Mouse (Mus musculus) embryonic facial prominence, embryonic 10.5 days (tissue): Measurements from ENCODE around the gene Hjurp. TPM values are rescaled to one million over a fixed set of nuclear protein-coding genes. Genes with fewer than 3 reads are reported as not detected.
A peak's percentile ranks its signal among the peaks of the same experiment; 100 is the strongest.

Experiments used
- DNase-seq: peaks from one replicate; pipeline ENCODE4 v3.0.0-alpha.2; 2017; ENCODE audit warnings: low spot score
- H3K27ac ChIP-seq: fragments of 300-500 bp; sonication (generic); replicated peaks from 2 replicates; pipeline ENCODE4 v1.5.1; 2016; ENCODE audit warnings: mild to moderate bottlenecking
- H3K27me3 ChIP-seq: fragments of 300-500 bp; sonication (generic); replicated peaks from 2 replicates; pipeline ENCODE4 v1.6.1; 2016; ENCODE audit warnings: low read depth, mild to moderate bottlenecking; ENCODE audit not compliant: poor library complexity, severe bottlenecking
- H3K36me3 ChIP-seq: fragments of 300-500 bp; sonication (generic); replicated peaks from 2 replicates; pipeline ENCODE4 v1.6.1; 2016; ENCODE audit warnings: mild to moderate bottlenecking, moderate library complexity
- H3K4me1 ChIP-seq: fragments of 300-500 bp; sonication (generic); 2 replicates; pipeline ENCODE4 v1.6.1; 2016
- H3K4me3 ChIP-seq: fragments of 300-500 bp; sonication (generic); 2 replicates; pipeline ENCODE4 v1.5.1; 2016; ENCODE audit warnings: mild to moderate bottlenecking, moderate library complexity
- H3K9me3 ChIP-seq: fragments of 300-500 bp; sonication (generic); 2 replicates; pipeline ENCODE4 v1.6.1; 2016; ENCODE audit warnings: mild to moderate bottlenecking
- WGBS: fragments of 180-500 bp; shearing (Covaris S2); methylation state at CpG from one replicate; pipeline ENCODE4 v1.1.7; 2016; 5-methylcytosine and 5-hydroxymethylcytosine counted together
- polyA plus RNA-seq: library from polyadenylated mRNA; unstranded; fragments of >200 nt; fragmentation: Nextera tagmentation; extraction: Ambion mirVana; gene quantifications from 2 replicates; pipeline ENCODE4 v1.2.1, GENCODE M21; 2016

Hjurp gene
- polyA plus RNA-seq, result 219 and 220 TPM in 2 replicates

DNA sequence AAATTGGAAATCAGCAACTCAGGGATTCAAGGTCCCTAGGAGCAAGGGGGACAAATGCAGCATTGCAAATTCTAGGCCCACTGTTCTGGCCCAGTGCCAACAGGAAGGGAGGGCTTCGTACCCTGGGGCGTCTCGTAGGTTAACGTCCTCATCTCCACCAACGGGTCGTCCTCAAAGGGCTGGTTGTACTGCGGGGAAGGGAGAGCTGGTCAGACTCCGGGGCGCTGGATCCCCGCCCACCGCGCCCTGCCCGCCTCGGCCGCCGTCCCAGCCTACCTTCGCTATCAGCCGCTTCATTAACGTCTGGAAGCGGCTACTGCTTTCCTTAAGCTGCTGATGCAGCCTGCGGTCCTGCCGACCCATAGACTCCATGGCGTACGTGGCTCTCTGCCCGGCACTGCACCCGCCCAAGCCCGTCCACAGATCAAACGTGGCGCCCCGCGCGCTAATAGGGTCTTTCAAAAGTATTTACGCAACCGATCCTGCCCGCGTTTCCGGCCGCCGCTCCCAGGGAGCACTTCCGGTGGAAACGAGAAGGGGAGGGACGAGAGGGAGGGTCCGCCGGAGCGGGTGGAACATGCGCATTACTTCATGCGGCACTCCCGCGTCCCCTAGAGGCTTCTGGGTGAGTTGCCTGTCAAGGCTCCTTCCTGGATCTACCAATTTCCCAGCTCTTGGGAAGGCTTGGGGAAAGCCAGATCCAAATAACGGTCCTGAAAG is at the start of gene Hjurp, which contains the start of gene Trpm8:
Gene Hjurp (minus strand): TSS at position 536 of the 720 bp plus-strand sequence.
Gene Trpm8 (plus strand): TSS at position 564 of the 720 bp plus-strand sequence.
- Histone ChIP-seq H3K27me3 (no peaks in the 10 kb centered on the region), H3K36me3 (peaks cover 39% of the 10 kb centered on the region), H3K4me3 (peak within 1 kb of the TSS; percentile 59), H3K27ac (peak within 1 kb of the TSS; percentile 89), H3K4me1 (peaks cover 18% of the 10 kb centered on the region), H3K9me3 (peaks cover 46% of the 10 kb centered on the region)
- under 1% methylated on average over 50 of the region's 50 CpGs for WGBS
- DNase-seq, result peak; percentile 100

GRCm38 (mm10) chr1:88323101-88323500 is 45.7 kb upstream of the Hjurp start:
- Histone ChIP-seq H3K4me3 (no peak overlapping the region), H3K4me1 (no peaks in the 10 kb centered on the region), H3K36me3 (no peaks in the 10 kb centered on the region), H3K9me3 (no peaks in the 10 kb centered on the region), H3K27ac (no peak overlapping the region), H3K27me3 (no peaks in the 10 kb centered on the region)
- 82% methylated on average over 3 of the region's 3 CpGs for WGBS
- DNase-seq, result no peak

DNA sequence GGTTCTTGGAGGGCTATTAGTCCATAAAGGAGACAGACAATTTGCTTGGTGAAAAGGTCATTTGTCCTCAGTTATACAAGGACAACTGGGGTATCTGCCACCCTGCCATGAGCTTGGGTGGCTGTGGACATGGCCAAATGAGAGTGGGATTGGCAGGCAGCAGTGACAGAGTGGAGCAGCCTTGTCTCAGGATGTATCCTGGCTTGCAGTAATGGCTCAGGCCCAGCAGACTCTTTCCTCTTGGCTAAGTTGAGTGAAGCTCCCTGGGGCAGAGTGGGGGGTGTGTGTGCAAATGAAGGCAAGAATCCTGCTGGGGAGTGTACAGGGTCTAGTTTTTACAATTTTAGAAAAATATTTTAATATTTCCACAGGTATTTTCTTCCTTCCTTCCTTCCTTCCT is 44.7 kb upstream of the Hjurp start:
- no peak overlapping the region for H3K27ac ChIP-seq
- no peaks in the 10 kb centered on the region for H3K4me1 ChIP-seq
- no peaks in the 10 kb centered on the region for H3K27me3 ChIP-seq
- no peaks in the 10 kb centered on the region for H3K9me3 ChIP-seq
- H3K4me3 ChIP-seq, result no peak overlapping the region
- no peak for DNase-seq
- H3K36me3 ChIP-seq, result no peaks in the 10 kb centered on the region

GRCm38 (mm10) chr1:88320821-88321395 is 43.5 kb upstream of the Hjurp start:
- Histone ChIP-seq H3K27ac (no peak overlapping the region), H3K27me3 (no peaks in the 10 kb centered on the region), H3K4me3 (no peak overlapping the region), H3K4me1 (no peaks in the 10 kb centered on the region), H3K36me3 (no peaks in the 10 kb centered on the region), H3K9me3 (no peaks in the 10 kb centered on the region)
- 81% methylated on average over 7 of the region's 7 CpGs for WGBS
- DNase-seq, result no peak

DNA sequence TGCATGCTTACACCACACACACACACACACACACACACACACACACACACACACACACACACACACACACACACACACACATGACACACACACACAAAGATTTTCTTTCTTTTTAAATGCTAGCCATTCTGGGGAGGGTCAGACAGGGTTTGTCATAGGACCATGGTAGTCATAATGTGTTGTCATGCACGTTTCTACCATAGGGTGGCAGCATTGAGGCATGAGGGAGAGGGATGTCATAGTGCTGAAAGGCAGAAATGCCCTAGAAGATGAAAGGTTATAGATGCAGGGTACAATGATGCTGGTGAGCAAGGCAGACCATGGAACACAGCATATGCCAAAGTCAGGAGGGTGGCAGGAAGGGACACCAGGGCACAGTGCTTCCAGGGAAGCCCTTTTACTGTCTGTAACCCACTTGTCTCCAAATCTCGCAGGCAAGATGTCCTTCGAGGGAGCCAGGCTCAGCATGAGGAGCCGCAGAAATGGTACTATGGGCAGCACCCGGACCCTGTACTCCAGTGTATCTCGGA is 41.2 kb upstream of the Hjurp start:
- 76% methylated on average over 6 of the region's 6 CpGs for WGBS
- Histone ChIP-seq H3K27me3 (no peaks in the 10 kb centered on the region), H3K9me3 (no peaks in the 10 kb centered on the region), H3K27ac (no peak overlapping the region), H3K4me1 (no peaks in the 10 kb centered on the region), H3K4me3 (no peak overlapping the region), H3K36me3 (no peaks in the 10 kb centered on the region)
- DNase-seq, result peak; percentile 62

DNA sequence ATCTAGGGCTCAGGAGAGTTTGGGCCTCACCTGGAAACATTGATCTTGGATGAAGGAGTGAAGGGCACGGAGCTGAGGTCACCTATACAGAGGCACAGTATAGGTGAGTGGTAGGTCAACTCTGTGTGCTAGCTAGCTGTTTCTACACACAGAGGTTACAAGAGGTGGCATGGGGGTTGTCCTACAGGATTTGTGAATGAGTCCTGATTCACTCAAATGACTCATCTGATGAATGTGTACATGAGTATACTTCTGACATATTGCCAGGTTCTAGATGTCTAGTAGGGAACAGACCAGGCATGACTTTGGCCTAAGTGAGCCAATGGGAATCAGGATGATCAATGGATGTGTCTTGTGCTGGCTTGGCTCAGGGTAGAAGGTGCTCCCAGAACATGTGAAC is 39.8 kb upstream of the Hjurp start:
- Histone ChIP-seq H3K27me3 (no peaks in the 10 kb centered on the region), H3K36me3 (no peaks in the 10 kb centered on the region), H3K27ac (no peak overlapping the region), H3K9me3 (no peaks in the 10 kb centered on the region), H3K4me3 (no peak overlapping the region), H3K4me1 (no peaks in the 10 kb centered on the region)
- 84% methylated on average over 1 of the region's 1 CpGs for WGBS
- DNase-seq, result no peak

DNA sequence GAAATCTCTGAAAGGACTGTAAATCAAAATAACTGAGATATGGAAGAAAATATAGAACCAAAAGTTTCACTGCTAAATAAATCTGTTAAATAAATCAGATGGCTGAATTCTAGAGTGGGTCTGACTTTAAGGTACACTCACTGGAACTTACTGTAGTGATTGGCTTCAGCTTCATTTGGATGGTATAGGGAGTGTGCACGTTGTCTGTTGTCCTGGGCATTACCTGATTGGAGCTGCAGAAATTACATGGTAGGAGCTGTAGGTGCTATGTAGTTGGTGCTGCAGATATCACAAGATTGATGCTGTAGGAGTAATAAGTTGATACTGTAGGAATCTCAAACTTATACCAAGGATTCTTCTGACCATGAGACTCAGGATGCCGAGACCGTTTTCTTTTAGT is 32.9 kb upstream of the Hjurp start:
- Histone ChIP-seq H3K27me3 (no peaks in the 10 kb centered on the region), H3K4me1 (no peaks in the 10 kb centered on the region), H3K4me3 (no peak overlapping the region), H3K9me3 (peaks cover 53% of the 10 kb centered on the region), H3K36me3 (no peaks in the 10 kb centered on the region), H3K27ac (no peak overlapping the region)
- 70% methylated on average over 3 of the region's 3 CpGs for WGBS
- DNase-seq, result no peak

DNA sequence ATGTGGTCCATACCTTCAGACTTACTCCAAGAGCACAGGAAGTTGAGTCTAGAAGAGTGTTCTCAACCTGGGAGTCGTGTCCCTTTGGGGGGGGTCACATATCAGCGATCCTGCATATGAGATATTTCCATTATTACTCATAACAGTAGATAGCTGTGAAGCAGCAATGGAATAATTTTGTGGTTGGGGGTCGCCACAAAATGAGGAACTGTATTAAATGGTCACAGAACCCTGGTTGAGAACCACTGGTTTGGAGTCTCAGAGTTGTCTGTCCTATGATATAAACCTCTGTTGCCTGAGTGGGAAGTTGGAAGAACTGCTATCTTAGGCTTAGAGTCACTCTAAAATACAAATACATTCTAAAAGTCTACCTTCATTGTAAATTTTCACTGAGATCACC is 32.5 kb upstream of the Hjurp start:
- no peaks in the 10 kb centered on the region for H3K4me1 ChIP-seq
- no peak overlapping the region for H3K27ac ChIP-seq
- no peaks in the 10 kb centered on the region for H3K27me3 ChIP-seq
- DNase-seq, result no peak
- H3K4me3 ChIP-seq, result no peak overlapping the region
- no peaks in the 10 kb centered on the region for H3K36me3 ChIP-seq
- peaks cover 58% of the 10 kb centered on the region for H3K9me3 ChIP-seq
- 56% methylated on average over 3 of the region's 3 CpGs for WGBS

DNA sequence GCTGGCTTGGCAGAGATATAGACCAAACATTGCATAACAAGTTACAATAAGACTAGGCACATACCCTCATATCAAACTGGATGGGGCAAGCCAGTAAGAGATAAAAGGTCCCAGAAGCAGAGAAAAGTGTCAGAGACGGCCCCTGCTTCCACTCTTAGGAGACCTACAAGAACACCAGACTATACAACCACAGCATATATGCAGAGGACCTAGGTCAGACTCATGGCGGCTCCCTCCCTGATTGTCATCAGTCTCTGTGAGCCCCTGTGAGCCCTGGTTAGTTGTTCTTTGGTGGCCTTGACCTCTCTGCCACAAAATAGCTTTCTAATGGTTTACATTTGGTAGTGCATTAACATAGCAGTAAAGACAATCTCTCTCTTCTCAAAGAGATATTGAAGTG is 31.6 kb upstream of the Hjurp start:
- H3K9me3 ChIP-seq, result peaks cover 65% of the 10 kb centered on the region
- peak; percentile 9 for DNase-seq
- no peak overlapping the region for H3K27ac ChIP-seq
- H3K4me3 ChIP-seq, result no peak overlapping the region
- H3K4me1 ChIP-seq, result no peaks in the 10 kb centered on the region
- no peaks in the 10 kb centered on the region for H3K36me3 ChIP-seq
- WGBS, result 47% methylated on average over 2 of the region's 2 CpGs
- no peaks in the 10 kb centered on the region for H3K27me3 ChIP-seq

- peak; percentile 8 for DNase-seq
- Histone ChIP-seq H3K9me3 (peaks cover 81% of the 10 kb centered on the region), H3K27ac (no peak overlapping the region), H3K4me1 (no peaks in the 10 kb centered on the region), H3K36me3 (no peaks in the 10 kb centered on the region), H3K27me3 (no peaks in the 10 kb centered on the region), H3K4me3 (no peak overlapping the region)
- WGBS, result 67% methylated on average over 12 of the region's 12 CpGs
Measured at GRCm38 (mm10) chr1:88307180-88307579, 29.7 kb upstream of the Hjurp start.

DNA sequence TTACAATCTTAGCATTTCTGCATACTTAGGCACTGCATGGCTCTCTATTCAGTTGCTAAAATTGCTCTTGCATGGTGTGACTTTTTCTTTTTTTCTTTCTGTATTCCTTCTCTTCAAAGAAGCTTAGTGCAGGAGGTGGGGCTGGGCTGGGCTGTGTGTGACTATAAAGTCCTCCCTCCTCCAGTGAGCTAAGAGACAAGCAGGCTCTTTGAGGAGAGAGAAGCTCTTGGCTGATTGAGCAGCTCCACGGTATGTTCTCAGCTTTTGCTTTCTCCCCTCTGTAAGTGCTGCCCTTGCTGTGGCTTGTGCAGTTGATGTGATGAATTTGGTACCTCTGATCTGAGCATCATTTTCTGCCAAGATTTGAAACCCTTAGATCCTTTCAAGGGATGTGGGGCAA is 29.1 kb upstream of the Hjurp start:
- Histone ChIP-seq H3K36me3 (no peaks in the 10 kb centered on the region), H3K27ac (no peak overlapping the region), H3K9me3 (peaks cover 88% of the 10 kb centered on the region), H3K4me3 (no peak overlapping the region), H3K27me3 (no peaks in the 10 kb centered on the region), H3K4me1 (no peaks in the 10 kb centered on the region)
- 66% methylated on average over 1 of the region's 1 CpGs for WGBS
- DNase-seq, result peak; percentile 11

GRCm38 (mm10) chr1:88305018-88305795 is 27.8 kb upstream of the Hjurp start:
- peak; percentile 8 for DNase-seq
- WGBS, result 56% methylated on average over 6 of the region's 6 CpGs

More at GRCm38 (mm10) chr1:88305018-88305795, 27.8 kb upstream of the Hjurp start:
- Histone ChIP-seq H3K4me3 (no peak overlapping the region), H3K27ac (no peak overlapping the region), H3K36me3 (no peaks in the 10 kb centered on the region), H3K9me3 (peaks cover 97% of the 10 kb centered on the region), H3K4me1 (no peaks in the 10 kb centered on the region), H3K27me3 (no peaks in the 10 kb centered on the region)
